Mouse (Mus musculus) ovary, postnatal 36 days (tissue): ENCODE data around the gene Gm21988.

Source experiments
- DNase-seq: peaks from one replicate; pipeline ENCODE4 v3.0.0; 2022; ENCODE audit warnings: low spot score, mixed read lengths

Gene Gm21988

DNA sequence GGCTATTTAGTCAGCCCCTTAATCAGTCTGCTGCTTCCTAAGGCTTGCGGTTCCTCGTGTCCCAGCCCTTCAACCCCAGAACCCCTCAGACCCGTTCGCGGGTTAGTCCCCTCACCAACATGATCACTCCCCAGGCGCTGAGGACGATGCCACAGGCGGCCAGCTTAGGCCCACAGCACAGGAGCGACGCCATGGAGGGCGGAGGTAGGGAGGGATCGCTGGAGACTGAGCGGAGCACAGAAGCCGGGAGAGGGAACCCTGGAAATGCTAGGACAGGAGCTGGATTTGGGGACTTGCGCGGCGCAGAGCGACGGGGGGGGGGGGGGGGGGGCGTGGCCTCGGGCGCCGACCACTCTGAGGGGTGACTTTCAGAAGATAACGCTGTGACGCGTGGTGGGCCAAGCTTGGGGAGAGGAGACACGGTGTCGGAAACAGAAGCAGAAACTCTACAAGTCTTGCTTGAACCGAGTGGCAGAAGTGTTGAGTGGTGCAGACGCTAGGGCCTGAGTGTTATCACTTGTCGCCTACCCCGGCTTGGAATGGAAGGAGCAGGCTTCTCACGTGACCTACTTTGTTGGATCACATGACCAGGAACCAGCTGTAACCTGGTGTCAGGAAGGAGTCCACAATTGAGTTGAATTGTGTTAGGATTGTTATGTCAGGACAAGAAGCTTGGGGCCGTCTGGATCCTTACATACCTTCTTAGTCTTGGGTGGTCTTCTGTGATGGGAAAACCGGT lies at the start of gene Gm21988, which contains the start of gene Rnasek:
Gm21988 (minus strand) TSS at position 290 of the 739 bp plus-strand sequence.
Rnasek (minus strand) TSS at position 302 of the 739 bp plus-strand sequence.
- peak; percentile 73 for DNase-seq

DNA sequence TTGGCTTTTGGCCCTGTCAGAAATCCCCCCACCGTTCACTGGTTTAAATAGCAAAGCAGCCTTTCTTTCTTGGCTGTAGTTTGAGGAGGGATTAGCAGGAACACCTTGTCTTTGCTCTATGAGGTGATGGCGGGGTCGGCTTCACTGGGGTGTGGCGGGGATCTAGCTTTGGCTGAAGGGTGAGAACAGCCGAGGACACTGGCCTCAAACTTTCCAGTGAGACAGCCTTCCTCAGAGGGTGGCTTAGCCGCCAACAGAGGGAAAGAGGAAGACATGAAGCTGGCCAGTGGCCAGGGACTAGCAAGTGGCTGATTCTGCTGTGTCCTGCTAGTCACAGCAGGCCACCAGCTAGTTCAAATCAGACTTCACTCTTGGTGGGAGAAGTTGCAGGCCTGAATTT lies 49.6 kb upstream of the Gm21988 start:
- no peak for DNase-seq

DNA sequence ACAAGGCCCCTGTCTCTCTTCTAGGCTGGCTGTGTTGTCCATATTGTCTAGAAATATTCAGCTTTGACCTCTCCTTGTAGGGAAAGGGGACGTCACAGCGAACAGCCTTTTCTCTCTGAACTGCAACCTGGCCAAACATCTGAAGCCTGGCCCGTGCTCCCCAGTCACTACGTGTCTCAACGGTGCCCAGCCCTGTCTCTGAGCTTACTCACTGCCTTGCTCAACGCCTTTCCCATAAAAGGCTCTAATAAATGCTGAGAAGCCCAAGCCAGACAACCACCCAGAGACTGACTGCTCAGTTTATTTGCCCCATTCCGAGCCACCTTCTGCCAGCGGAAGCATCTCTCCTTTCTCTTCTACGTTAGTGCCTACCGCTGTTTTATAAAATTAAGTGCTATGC lies 48.5 kb upstream of the Gm21988 start:
- no peak for DNase-seq

- no peak for DNase-seq
These were observed 46.1 kb upstream of the Gm21988 start for GRCm38 (mm10) chr11:70285686-70286085.

DNA sequence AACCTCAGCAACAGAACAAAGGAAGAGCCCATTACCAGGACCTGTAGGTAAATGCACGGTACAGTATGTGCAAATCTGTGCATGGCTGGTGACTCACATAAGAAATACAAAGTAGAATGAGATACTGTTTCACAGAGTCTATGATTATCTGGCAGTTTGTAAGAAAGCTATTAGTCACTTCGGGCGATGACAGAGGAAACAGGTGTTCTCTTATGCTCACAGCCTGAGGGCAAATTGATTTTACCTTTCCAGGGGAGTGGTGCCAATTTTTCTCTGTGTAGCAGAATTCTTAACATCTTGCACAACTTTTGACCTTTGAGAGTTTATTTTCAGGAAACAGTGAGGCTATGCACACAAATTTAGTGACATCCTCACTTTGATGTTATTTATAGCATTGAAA lies 45.1 kb upstream of the Gm21988 start:
- no peak for DNase-seq

DNA sequence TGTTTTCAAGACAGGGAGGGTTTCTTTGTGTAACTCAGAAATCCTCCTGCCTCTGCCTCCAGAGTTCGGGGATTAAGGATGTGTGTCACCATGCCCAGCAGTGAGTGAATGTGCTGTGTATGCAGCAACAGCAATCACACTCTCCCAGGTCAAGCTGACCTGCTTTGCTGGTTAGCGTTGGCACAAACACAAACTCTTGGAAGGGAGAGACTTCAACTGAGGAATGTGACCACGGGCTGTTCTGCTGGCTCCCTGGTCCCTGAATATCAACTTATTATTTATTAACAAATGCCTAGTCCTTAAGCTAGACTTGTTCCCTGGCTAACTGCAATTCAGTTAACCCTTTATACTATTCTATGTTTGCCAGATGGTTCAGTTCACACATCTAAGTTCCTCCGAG lies 44.0 kb upstream of the Gm21988 start:
- no peak for DNase-seq

DNA sequence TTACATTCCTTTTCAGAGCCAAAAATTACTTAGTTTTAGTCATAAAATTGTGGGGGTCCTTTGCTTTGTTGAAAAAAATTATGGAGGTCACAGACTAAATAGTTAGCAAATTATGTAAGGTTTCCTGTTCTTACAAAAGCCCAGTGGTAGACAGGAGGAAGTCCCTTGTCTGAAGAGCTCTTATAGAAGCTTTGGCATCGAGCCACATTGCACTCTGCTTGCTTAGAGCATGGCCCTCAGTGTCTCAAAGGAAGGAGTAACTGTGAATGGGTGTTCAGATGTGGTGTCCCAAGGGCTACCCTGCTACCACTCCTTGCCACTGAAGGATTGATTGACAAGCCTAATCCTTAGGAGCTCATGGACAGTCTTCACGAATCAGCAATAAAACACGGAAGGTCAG lies 40.8 kb upstream of the Gm21988 start:
- DNase-seq, result no peak

- no peak for DNase-seq
These were observed 39.3 kb upstream of the Gm21988 start for GRCm38 (mm10) chr11:70278961-70279360.

DNA sequence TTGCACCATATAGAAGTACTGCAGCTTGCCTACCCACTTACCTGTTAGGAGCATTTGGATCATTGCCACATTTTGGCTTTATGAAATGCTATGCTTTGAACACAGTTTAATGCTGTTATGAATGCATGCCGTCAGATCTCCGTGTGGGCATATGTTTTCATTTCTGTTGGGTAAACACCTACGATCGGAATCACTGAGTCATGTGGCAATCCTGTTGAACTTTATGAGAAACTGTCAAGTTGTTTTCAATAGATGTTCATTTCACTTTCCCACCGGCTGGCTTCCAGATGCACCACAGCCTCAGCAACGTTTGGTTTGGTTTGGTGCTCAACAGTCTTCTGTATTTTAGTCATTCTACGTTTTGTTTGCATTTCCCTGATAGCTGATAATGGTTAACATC lies 32.0 kb upstream of the Gm21988 start:
- no peak for DNase-seq

DNA sequence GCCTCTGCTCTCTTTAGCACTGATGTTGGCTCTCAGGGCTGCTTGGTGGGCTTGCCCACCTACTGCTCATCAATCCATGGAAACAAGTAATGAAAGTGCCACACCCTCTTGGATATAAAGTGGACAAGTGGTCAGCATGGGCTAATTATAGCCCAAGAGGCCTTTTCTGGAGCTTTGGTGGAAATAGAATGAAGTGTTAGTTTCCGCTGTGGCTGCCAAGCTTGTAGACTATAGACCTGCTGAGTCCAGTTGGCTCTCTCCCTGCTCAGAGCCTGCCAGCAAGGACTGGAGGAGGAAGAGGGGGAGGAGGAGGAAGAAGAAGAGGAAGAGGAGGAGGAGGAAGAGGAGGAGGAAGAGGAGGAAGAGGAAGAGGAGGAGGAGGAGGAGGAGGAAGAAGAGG lies 26.8 kb upstream of the Gm21988 start:
- DNase-seq, result no peak

DNA sequence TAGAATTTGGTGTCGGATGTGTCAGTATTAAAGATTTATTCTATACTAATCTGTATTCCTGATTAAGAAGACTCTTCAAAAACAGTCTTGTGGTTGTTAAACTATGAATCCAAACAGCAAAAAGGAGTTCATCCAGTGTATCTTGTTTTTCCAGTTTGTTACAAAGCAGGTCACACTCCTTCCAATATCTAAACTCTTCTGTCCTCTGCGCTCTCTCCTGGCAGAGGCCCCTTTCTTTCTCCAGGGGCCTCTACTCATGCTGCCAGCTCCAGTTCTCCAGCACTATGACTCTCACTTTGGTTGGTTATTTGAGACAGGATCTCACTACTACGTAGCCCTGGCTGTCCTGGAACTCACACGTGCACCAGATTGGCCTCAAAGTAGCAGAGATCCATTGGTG lies 26.2 kb upstream of the Gm21988 start:
- no peak for DNase-seq

DNA sequence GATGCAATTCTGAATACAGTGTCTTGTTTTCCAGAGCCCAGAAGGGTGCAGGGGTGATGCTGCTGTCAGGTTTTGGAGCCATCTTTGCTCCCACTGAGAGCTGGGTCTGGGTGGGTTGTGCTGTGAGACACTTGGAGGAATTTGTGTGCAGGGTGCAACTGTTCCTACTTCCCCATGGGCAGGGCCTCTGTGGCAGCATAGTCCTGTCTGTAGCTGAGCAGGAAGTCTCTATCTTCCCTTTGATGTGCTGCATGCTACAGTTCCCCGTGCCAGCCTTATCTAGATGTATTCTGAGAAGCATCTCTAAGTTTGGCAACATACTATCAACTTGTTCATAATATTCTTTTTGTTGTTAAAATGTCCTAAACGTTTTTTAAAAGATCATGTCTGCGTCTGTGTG lies 25.6 kb upstream of the Gm21988 start:
- no peak for DNase-seq

GRCm38 (mm10) chr11:70259035-70259434 lies 19.4 kb upstream of the Gm21988 start:
- DNase-seq, result no peak

DNA sequence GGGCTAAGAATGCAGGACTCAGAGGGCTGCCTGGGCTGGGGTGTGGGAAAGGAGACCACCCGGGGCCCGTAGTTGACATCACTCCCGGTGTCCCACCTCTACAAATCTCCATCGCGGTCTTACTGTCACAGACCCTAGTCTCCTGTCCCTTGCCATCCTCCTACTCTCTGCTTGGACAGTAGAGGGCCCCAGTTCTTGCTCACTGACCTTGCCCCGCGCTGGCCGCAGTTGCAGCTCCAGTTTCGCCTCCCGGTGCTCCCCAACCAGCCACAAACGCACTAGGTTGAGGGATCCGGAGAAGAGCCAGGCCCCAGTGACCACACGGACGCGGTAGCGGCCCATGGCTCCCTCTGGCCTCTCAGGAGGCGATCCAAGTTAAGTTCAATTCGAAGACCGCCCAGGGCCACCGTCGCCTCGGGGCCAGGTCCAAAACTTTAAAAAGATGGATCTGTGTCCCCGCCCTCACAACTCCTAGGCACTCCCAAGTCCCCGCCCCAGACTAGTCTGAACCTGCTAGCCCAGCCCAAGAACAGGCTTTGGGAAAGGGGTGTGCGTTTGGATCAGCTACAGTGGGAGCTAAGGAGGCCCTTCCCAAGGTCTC lies 15.4 kb upstream of the Gm21988 start, which contains the start of gene Alox12:
Alox12 (minus strand) TSS at position 423 of the 601 bp plus-strand sequence.
- DNase-seq, result peak; percentile 54

- no peak for DNase-seq
These were observed 14.7 kb upstream of the Gm21988 start for GRCm38 (mm10) chr11:70254337-70254736.

GRCm38 (mm10) chr11:70251853-70252252 lies 12.2 kb upstream of the Gm21988 start:
- no peak for DNase-seq

- DNase-seq, result no peak
These were observed 10.5 kb upstream of the Gm21988 start for GRCm38 (mm10) chr11:70250150-70250549.

- DNase-seq, result no peak
These were observed 7.7 kb upstream of the Gm21988 start for GRCm38 (mm10) chr11:70247136-70247845.

DNA sequence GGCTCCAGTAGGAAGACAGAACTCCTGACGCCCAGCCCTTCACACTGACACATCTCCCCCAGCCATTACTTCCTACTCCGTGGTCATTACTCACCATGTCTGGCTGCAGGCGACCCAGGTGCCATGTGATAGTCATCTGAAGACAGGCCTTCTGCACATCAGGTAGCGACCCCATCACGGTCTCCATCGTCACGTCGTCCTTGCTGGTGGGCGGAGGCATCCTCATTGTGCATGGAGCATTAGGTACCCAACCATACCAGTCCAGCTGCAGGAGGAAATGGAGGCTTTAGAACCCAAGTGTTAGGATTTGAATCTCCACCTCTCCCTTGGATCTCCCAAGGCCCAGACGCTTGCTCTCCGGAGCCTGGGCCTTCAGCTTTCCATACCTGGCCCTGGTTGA lies 3.0 kb upstream of the Gm21988 start:
- DNase-seq, result no peak

DNA sequence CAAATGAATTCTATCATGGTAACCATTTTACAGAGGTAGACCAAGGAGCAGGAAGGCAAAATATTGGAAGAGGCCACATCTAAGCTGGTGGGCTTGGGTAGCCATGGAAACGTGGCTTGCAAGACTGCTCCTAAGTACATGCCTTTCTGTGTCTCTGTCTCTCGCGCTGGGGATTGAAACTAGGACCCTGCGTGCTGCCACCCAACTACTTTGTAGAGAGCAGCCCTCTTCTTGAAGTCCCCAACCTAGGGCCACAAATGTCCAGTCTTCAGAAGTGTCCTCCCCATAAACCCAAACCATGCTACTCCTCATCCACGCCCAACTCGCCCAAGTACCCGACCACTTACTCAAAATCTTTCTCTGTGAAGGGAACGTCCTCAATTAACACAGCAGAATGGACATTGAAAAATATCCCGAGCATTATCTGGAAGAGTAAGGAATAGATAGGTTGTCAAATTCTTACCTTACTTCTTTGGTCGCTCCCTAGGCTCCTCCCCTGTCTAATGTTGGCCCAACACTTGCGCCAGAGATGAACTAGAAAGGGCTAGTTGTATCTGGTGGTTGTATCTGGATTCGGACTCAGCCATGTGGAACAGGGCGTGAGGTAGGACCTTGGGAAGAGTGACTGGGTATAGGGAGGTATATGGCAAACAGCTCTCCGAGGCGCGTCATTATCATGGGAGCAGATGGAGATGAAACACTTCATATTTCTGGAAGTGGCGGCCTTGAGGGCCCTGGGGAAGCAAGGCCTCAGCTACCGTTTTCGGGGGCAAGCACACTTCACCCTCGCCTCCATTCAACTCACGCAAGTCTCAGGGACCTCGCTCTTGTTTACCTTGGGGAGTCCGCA lies 814 bp downstream of the Gm21988 start:
- DNase-seq, result no peak

DNA sequence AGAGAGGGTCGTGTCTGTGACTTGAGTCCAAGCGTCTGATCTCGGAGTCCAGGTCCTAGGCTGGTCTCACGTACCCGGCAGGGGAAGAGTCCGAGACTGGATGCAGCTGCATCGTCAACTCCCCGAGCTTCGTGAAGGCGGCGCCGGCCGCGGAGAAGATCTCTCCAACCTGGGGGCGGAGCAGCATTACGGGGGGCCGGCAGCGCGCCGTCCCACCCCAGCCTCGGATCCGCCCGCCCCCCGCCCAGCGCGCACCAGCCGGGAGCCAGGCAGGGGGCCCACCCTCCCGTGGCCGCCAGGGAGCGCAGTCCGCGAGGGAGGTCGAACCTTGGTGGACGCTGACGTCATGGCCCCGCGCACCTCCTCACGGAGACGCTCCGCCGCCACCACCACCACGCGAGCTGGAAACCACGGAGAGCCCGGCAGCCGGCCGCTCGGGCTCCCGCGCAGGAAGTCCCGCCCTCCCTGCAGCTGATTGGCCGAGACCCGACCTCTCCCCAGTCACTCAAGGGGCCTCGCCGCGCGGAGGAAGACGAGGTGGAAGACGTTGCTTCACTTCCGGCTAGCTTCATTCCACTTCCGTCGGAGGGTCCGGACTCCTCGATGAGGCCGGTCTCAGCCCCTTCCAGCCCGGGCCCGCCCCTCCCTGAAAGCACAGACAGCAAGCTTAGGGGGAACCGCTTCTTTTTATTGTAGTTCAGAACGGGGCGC lies 2.0 kb downstream of the Gm21988 start, which contains the start of gene 0610010K14Rik:
0610010K14Rik (minus strand) TSS at position 458 of the 711 bp plus-strand sequence.
- peak; percentile 99 for DNase-seq
